Mouse (Mus musculus) telencephalon, adult 2 months (tissue): ENCODE measurements at regions not wholly inside any gene's neighbourhood (a gene's known extent, or its start where the extent isn't known, plus 50 kb on each side); places are given as distances from the start of the nearest gene placed in this dataset.

ENCODE experiments used
- DNase-seq: peaks from one replicate; pipeline ENCODE4 v3.0.0-alpha.2; 2011; ENCODE audit warnings: low read depth, low spot score

- no peak for DNase-seq
Measured at GRCm38 (mm10) chr8:7489948-7490347, 1171.1 kb downstream of the Efnb2 start.

GRCm38 (mm10) chr8:7472153-7472796 lies 1188.8 kb downstream of the Efnb2 start:
- no peak for DNase-seq

- peak; percentile 68 for DNase-seq
Measured at GRCm38 (mm10) chr8:7469261-7469660, 1191.8 kb downstream of the Efnb2 start.

GRCm38 (mm10) chr8:7462798-7463197 lies 1198.2 kb downstream of the Efnb2 start:
- peak; percentile 68 for DNase-seq

- DNase-seq = peak; percentile 21
Measured at GRCm38 (mm10) chr8:7449361-7449760, 1211.7 kb downstream of the Efnb2 start.

- DNase-seq = no peak
Measured at GRCm38 (mm10) chr8:7447026-7447425, 1214.0 kb downstream of the Efnb2 start.

- no peak for DNase-seq
Measured at GRCm38 (mm10) chr8:7440829-7441228, 1220.2 kb downstream of the Efnb2 start.

- DNase-seq = peak; percentile 3
Measured at GRCm38 (mm10) chr8:7440278-7440684, 1220.8 kb downstream of the Efnb2 start.

GRCm38 (mm10) chr8:7439869-7440268 lies 1221.2 kb downstream of the Efnb2 start:
- DNase-seq = no peak

GRCm38 (mm10) chr8:7430482-7430881 lies 1230.6 kb downstream of the Efnb2 start:
- no peak for DNase-seq

- no peak for DNase-seq
Measured at GRCm38 (mm10) chr8:7398175-7398574, 1262.9 kb downstream of the Efnb2 start.

- DNase-seq = no peak
Measured at GRCm38 (mm10) chr8:7397355-7397862, 1263.6 kb downstream of the Efnb2 start.
